Mouse (Mus musculus): ENCODE data around the gene Rd3. TPM values are rescaled to one million over a fixed set of nuclear protein-coding genes. Genes with fewer than 3 reads are reported as not detected.

The Rd3 gene
- polyA plus RNA-seq (2015; fragmentation: Nextera tagmentation; extraction: Ambion mirVana): 0.12 and 0.18 TPM in 2 replicates

DNA sequence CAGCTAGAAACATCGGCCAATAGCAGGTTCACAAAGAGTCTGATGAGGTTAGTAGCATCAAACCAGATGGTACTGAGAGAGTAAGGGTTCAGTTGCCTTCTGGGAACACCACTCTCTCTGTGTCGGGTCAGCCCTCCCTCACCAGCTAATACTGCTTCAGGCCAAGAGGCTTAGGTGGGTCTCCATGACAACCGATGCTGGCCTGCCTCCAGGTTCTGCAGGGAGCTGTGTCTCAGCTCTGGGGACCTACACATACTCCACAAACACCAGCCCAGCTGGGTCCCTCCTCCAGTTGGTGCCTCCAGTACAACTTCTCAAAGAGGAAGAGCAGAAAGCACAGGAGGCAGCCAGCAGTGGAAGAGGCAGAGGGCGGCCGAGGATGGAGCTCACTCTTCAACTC is at the start of gene Rd3:
Gene Rd3, plus strand, starts transcription at position 184 of the 400 bp plus-strand sequence.
- no peak; the same call in 1 of the 2 replicates for ATAC-seq (ENCODE audit: low FRiP score, low TSS enrichment)
- WGBS: 38% methylated on average over 5 of the region's 5 CpGs
- no peak for TF ChIP-seq EP300 (optimal IDR thresholded peaks at IDR 0.05)
- no peak for TF ChIP-seq CTCF (IDR thresholded peaks at IDR 0.05; ENCODE audit: low read depth)

DNA sequence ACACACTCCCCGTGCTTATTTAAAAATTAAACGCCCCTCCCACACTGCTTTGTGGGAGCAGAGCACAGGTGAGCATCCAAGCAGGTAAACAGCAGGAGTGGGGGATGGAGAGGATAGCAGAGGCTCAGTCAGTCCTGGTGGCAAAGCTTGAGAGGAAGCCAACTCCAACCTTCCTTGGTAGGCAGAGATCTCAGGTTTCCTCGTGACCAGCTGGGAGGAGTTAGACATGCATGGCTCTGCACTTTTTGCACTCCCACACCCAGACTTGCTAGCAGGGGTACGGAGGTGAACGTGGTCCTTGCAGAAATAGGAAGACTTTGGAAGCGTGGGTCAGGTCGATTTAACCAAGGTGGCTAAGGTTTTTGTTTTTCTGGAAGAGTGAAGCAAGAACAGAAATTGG is 48.8 kb upstream of the Rd3 start:
- WGBS: 57% methylated on average over 7 of the region's 7 CpGs
- Histone ChIP-seq H3K36me3 (ENCODE audit: control insufficient read depth, insufficient read depth, low read length) (no peaks in the 10 kb centered on the region), H3K4me2 (replicated peaks; ENCODE audit: low read depth) (no peak overlapping the region), H3K4me3 (ENCODE audit: low read depth, low read length) (no peak overlapping the region), H3K9ac (ENCODE audit: low read length) (no peak overlapping the region), H3K27me3 (ENCODE audit: control insufficient read depth, insufficient read depth, low read length) (no peaks in the 10 kb centered on the region), H3K27ac (replicated peaks) (peak overlapping the region; percentile 56; the same call in 1 of the 2 replicates), H3K4me1 (replicated peaks; ENCODE audit: control insufficient read depth, insufficient read depth) (no peaks in the 10 kb centered on the region), H3K9me3 (ENCODE audit: control insufficient read depth, low read length) (no peaks in the 10 kb centered on the region)
- ATAC-seq (ENCODE audit: low FRiP score, low TSS enrichment): 0 out of 2 replicates have a peak, but pooled peaks have one; percentile 22
- DNase-seq (ENCODE audit: low spot score): no peak
- TF ChIP-seq EP300 (optimal IDR thresholded peaks at IDR 0.05): no peak
- no peak for TF ChIP-seq CTCF (IDR thresholded peaks at IDR 0.05; ENCODE audit: low read depth)

More for the DNA sequence above, at the start of gene Rd3:
- DNase-seq (ENCODE audit: low spot score): peak; percentile 56
- Histone ChIP-seq H3K27me3 (ENCODE audit: control insufficient read depth, insufficient read depth, low read length) (no peaks in the 10 kb centered on the region), H3K36me3 (ENCODE audit: control insufficient read depth, insufficient read depth, low read length) (no peaks in the 10 kb centered on the region), H3K27ac (replicated peaks) (no peak within 1 kb of the TSS), H3K9ac (ENCODE audit: low read length) (no peak within 1 kb of the TSS), H3K4me3 (ENCODE audit: low read depth, low read length) (no peak within 1 kb of the TSS), H3K4me2 (replicated peaks; ENCODE audit: low read depth) (no peak within 1 kb of the TSS), H3K9me3 (ENCODE audit: control insufficient read depth, low read length) (no peaks in the 10 kb centered on the region), H3K4me1 (replicated peaks; ENCODE audit: control insufficient read depth, insufficient read depth) (no peaks in the 10 kb centered on the region; the same call in 1 of the 2 replicates)

DNA sequence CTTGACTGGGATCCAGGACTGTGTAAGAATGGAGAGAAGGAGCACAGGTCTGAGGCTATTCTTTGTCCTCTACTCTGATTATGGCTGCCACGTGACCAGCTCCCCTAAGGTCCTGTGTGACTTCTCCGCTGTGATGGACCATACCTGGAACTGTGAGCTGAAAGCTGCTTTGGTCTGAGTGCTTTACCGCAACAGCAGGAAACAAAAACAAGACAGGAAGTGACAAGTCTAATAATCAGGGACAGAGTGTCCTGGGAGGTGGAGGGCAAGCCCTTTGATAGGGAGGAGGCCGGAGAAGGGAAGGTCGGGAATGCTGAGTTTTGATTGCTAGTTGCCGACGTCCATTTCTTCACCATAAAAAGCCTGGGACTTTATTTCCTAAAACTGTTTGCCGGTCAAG is 48.1 kb upstream of the Rd3 start:
- Histone ChIP-seq H3K4me3 (ENCODE audit: low read depth, low read length) (no peak overlapping the region), H3K36me3 (ENCODE audit: control insufficient read depth, insufficient read depth, low read length) (no peaks in the 10 kb centered on the region), H3K27ac (replicated peaks) (no peak overlapping the region), H3K9me3 (ENCODE audit: control insufficient read depth, low read length) (no peaks in the 10 kb centered on the region), H3K4me1 (replicated peaks; ENCODE audit: control insufficient read depth, insufficient read depth) (no peaks in the 10 kb centered on the region), H3K4me2 (replicated peaks; ENCODE audit: low read depth) (no peak overlapping the region), H3K9ac (ENCODE audit: low read length) (no peak overlapping the region), H3K27me3 (ENCODE audit: control insufficient read depth, insufficient read depth, low read length) (no peaks in the 10 kb centered on the region)
- 71% methylated on average over 8 of the region's 8 CpGs for WGBS
- no peak for ATAC-seq (ENCODE audit: low FRiP score, low TSS enrichment)
- DNase-seq (ENCODE audit: low spot score): no peak
- no peak for TF ChIP-seq CTCF (IDR thresholded peaks at IDR 0.05; ENCODE audit: low read depth)
- TF ChIP-seq EP300 (optimal IDR thresholded peaks at IDR 0.05): no peak

DNA sequence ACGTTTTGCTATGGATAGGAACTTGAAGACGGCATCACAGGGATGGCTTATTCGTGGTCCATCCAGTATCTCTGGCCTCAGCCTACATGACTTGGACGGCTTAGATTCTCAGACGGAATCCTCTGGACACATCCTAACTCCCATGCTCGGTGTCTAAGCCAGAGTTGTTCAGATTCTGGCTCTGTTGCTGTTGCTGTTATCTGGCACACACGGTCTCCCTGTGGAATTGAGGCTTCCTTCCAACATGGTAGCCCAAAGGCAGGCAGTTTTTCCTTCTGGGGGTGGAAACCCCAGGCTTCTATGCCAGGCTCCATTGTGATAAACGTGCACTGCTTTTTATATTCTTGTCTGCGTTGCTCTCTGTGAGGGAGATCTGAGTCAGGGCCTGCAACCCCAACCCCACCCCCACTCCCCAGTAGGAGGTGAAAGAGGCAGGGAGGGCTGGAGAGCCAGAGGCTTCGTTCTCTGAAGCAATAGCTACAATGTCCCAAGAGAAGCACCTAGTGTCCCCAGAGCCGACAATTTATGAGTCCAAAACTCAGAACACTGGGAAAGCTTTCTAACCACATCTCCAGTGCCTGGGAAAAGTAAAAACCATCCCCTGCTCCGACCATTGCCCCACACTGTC is 47.2 kb upstream of the Rd3 start:
- Histone ChIP-seq H3K9ac (ENCODE audit: low read length) (no peak overlapping the region), H3K27me3 (ENCODE audit: control insufficient read depth, insufficient read depth, low read length) (no peaks in the 10 kb centered on the region), H3K9me3 (ENCODE audit: control insufficient read depth, low read length) (no peaks in the 10 kb centered on the region), H3K4me1 (replicated peaks; ENCODE audit: control insufficient read depth, insufficient read depth) (no peaks in the 10 kb centered on the region), H3K36me3 (ENCODE audit: control insufficient read depth, insufficient read depth, low read length) (no peaks in the 10 kb centered on the region), H3K4me2 (replicated peaks; ENCODE audit: low read depth) (no peak overlapping the region), H3K4me3 (ENCODE audit: low read depth, low read length) (no peak overlapping the region), H3K27ac (replicated peaks) (no peak overlapping the region)
- WGBS: 63% methylated on average over 12 of the region's 12 CpGs
- no peak for DNase-seq (ENCODE audit: low spot score)
- no peak for TF ChIP-seq EP300 (optimal IDR thresholded peaks at IDR 0.05)
- no peak for TF ChIP-seq CTCF (IDR thresholded peaks at IDR 0.05; ENCODE audit: low read depth)
- ATAC-seq (ENCODE audit: low FRiP score, low TSS enrichment): no peak

DNA sequence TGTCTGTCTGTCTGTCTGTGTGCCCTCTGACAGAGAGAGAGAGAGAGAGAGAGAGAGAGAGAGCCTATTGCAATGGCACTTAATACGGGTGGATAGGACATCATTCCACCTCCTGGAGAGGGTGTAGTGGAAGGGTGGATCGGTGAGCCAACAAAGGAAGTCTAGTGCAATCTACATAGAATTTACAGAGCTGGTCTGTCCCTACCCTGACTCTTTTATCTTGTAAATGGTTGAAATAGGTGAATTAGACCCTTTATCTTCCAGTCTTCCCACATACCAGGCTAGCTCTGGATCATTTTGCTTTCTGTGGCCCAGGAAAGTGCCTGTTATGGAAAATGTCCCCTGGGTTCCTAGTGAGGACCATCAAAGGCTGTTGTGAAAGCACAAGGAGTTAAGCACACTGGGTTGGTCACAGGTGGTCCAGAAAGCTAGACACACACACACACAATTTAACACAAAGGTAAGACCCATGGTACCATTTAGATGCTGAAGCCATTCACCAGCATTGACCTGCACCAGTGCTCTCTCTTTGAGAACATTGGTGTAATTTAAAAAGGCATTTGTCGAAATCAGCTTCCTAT is 46.6 kb upstream of the Rd3 start:
- 77% methylated on average over 3 of the region's 3 CpGs for WGBS
- TF ChIP-seq EP300 (optimal IDR thresholded peaks at IDR 0.05) (no peak), CTCF (IDR thresholded peaks at IDR 0.05; ENCODE audit: low read depth) (no peak)

DNA sequence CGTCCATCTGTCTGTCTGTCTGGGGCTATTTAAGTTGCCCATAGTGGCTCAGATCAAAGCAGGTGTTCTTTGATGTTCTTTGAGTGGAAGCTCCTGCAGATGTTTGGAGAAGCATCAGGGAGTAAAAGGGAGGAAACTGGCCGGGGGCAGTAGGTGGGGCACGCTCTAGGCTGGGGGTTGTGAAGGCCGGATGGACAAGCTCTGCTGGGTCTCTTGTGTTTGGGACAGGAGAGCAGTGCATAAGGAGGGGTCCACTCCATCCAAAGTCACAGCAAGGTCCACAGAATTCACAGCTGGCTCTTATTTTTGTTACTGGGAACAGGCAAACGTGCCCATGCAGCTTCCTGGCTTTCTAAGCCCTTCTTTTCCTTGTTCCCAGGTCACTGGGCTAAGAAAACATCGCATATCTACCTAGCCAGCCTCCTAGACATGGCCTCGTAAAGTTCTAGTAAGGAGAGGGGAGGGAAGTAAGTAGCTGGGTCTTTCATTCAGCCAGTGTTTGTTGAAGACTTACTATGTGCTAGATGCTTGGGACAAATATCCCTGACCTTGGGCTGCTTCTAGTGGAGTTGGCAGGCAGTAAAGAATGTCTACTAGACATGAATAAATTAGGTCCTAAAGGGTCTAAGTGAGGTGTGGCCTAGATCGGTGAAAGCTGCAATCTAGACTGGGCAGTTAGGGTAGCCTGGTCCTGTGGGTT is 44.7 kb upstream of the Rd3 start:
- H3K4me3 ChIP-seq (ENCODE audit: low read depth, low read length): no peak overlapping the region
- H3K27me3 ChIP-seq (ENCODE audit: control insufficient read depth, insufficient read depth, low read length): no peaks in the 10 kb centered on the region
- ATAC-seq (ENCODE audit: low FRiP score, low TSS enrichment) (no peak), DNase-seq (ENCODE audit: low spot score) (no peak)
- no peaks in the 10 kb centered on the region for H3K4me1 ChIP-seq (replicated peaks; ENCODE audit: control insufficient read depth, insufficient read depth)
- H3K9me3 ChIP-seq (ENCODE audit: control insufficient read depth, low read length): no peaks in the 10 kb centered on the region
- no peak overlapping the region for H3K9ac ChIP-seq (ENCODE audit: low read length)
- no peaks in the 10 kb centered on the region for H3K36me3 ChIP-seq (ENCODE audit: control insufficient read depth, insufficient read depth, low read length)
- H3K4me2 ChIP-seq (replicated peaks; ENCODE audit: low read depth): no peak overlapping the region
- H3K27ac ChIP-seq (replicated peaks): no peak overlapping the region
- no peak for TF ChIP-seq CTCF (IDR thresholded peaks at IDR 0.05; ENCODE audit: low read depth)
- TF ChIP-seq EP300 (optimal IDR thresholded peaks at IDR 0.05): no peak
- 56% methylated on average over 8 of the region's 8 CpGs for WGBS

More for the DNA sequence above, 46.6 kb upstream of the Rd3 start:
- Histone ChIP-seq H3K27me3 (ENCODE audit: control insufficient read depth, insufficient read depth, low read length) (no peaks in the 10 kb centered on the region), H3K4me1 (replicated peaks; ENCODE audit: control insufficient read depth, insufficient read depth) (no peaks in the 10 kb centered on the region), H3K36me3 (ENCODE audit: control insufficient read depth, insufficient read depth, low read length) (no peaks in the 10 kb centered on the region), H3K9ac (ENCODE audit: low read length) (no peak overlapping the region), H3K9me3 (ENCODE audit: control insufficient read depth, low read length) (no peaks in the 10 kb centered on the region), H3K27ac (replicated peaks) (no peak overlapping the region), H3K4me3 (ENCODE audit: low read depth, low read length) (no peak overlapping the region), H3K4me2 (replicated peaks; ENCODE audit: low read depth) (no peak overlapping the region)
- ATAC-seq (ENCODE audit: low FRiP score, low TSS enrichment) (no peak), DNase-seq (ENCODE audit: low spot score) (no peak)

Measured in stomach, postnatal 0 days (tissue).